Mouse (Mus musculus): ENCODE measurements around the gene Zfp819.
"Not testable (repeated sequence)": the region's sequence is repeated elsewhere in the genome, so short reads cannot be mapped to it uniquely, and the experiment has no call there.

Gene Zfp819

GRCm38 (mm10) chr7:43643046-43643652 is 36.2 kb downstream of the Zfp819 start:
- DNase-seq (ENCODE audit: low spot score in 2 of 2), result no peak

- no peak for DNase-seq (ENCODE audit: low spot score in 2 of 2)
Measured at GRCm38 (mm10) chr7:43652683-43653082, 45.7 kb downstream of the Zfp819 start.

GRCm38 (mm10) chr7:43654519-43654918 is 47.5 kb downstream of the Zfp819 start:
- no peak for DNase-seq (ENCODE audit: low spot score in 2 of 2)

GRCm38 (mm10) chr7:43656232-43656631 is 49.3 kb downstream of the Zfp819 start:
- no peak for DNase-seq (ENCODE audit: low spot score in 2 of 2)

GRCm38 (mm10) chr7:43660002-43660401 is 53.0 kb downstream of the Zfp819 start, which contains the start of gene Siglece:
Siglece (minus strand) TSS chr7:43660161.
- DNase-seq (ENCODE audit: low spot score in 2 of 2), result no peak

GRCm38 (mm10) chr7:43662804-43663203 is 55.8 kb downstream of the Zfp819 start:
- no peak for DNase-seq (ENCODE audit: low spot score in 2 of 2)

- not testable (repeated sequence) for DNase-seq (ENCODE audit: low spot score in 2 of 2)
Measured at GRCm38 (mm10) chr7:43667221-43667620, 60.3 kb downstream of the Zfp819 start.
